Mouse (Mus musculus) monocyte, adult 59 days (primary cell): ENCODE measurements around the gene Chit1. TPM values are rescaled to one million over a fixed set of nuclear protein-coding genes. Genes with fewer than 3 reads are reported as not detected.

ENCODE experiments used
- total RNA-seq, 2 experiments: library from RNA; stranded (reverse); gene quantifications; one replicate each; pipeline ENCODE4 v1.2.4; 2023

Gene Chit1
- total RNA-seq: not detected

DNA sequence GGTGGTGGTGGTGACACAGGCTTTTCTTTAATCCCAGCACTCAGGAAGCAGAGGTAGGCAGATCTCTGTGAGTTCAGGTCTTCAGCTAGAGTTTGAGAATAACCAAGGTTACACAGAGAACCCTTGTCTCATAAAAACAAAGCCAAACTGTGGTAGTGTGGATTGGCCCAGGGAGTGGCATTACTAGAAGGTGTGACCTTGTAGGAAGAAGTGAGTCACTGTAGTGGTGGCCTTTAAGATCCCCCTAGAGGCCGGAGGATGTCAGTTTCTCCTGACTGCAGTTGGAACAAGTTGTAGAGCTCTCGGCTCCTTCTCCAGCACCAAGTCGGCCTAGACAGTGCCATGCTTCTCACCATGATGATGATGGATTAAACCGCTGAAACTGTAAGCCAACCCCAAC, at the start of gene Chit1:
TSS of gene Chit1 (plus strand) at position 264 of the 400 bp plus-strand sequence.

GRCm38 (mm10) chr1:134078802-134079476, 32.1 kb upstream of the Chit1 start, which contains the start of gene Btg2:
Gene Btg2 (minus strand): TSS chr1:134079120.

DNA sequence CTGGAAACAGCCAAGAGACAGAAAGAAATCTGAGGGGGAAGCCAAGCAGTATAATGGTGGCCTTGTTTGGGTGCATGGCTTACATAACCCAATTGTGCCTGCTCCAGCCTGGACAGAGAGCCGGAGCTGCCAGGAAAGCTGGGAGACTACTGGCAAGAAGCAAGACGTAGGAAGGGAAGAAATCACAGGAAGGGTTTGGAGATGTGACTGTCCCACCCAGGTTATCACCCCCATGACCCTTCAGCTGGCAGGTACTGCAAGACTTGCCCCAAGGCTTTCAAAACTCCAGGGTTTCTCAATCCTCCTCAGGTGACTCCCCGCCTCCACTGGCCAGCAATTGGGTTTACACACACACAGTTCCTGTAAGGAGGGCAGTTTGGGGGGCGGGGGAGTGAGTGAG, 71.0 kb downstream of the Chit1 start, which contains the start of gene Chil1:
TSS of gene Chil1 (plus strand) at position 152 of the 400 bp plus-strand sequence.

GRCm38 (mm10) chr1:134193126-134193525, 82.1 kb downstream of the Chit1 start, which contains the start of gene Mybph:
Gene Mybph (plus strand): TSS chr1:134193448.

Other genes starting within 250 kb of the Chit1 start
- gene Optc, start 203.2 kb upstream of the Chit1 start, total RNA-seq: not detected
- 1 to 10 TPM in 1 of 2 experiments, under 1 TPM in 1; 0.15 to 1.2 TPM for gene Prelp, start 189.8 kb upstream of the Chit1 start, total RNA-seq
- not detected for gene Fmod, start 74.0 kb upstream of the Chit1 start, total RNA-seq
- 100 to 1,000 TPM; 529 to 618 TPM for gene Btg2, start 32.1 kb upstream of the Chit1 start, total RNA-seq
- gene Chil1, start 70.9 kb downstream of the Chit1 start, total RNA-seq: 10 to 100 TPM; 14.3 to 24.9 TPM
- not detected for gene Mybph, start 82.2 kb downstream of the Chit1 start, total RNA-seq
- not detected for gene Adora1, start 124.2 kb downstream of the Chit1 start, total RNA-seq
- gene Myog, start 178.7 kb downstream of the Chit1 start, total RNA-seq: not detected
- 10 to 100 TPM; 40.0 to 40.1 TPM for gene Ppfia4, start 221.7 kb downstream of the Chit1 start, total RNA-seq